Mouse (Mus musculus): Measurements from ENCODE around the gene Cd72. TPM values are rescaled to one million over a fixed set of nuclear protein-coding genes. Genes with fewer than 3 reads are reported as not detected.

The Cd72 gene
- total RNA-seq, 2 experiments from 2014 or later: 1.9 to 3.2 TPM

- no peak for DNase-seq
Measured at GRCm38 (mm10) chr4:43478534-43478858, 24.1 kb upstream of the Cd72 start.

GRCm38 (mm10) chr4:43477857-43478533 is 23.6 kb upstream of the Cd72 start:
- peak; percentile 91 for DNase-seq

DNA sequence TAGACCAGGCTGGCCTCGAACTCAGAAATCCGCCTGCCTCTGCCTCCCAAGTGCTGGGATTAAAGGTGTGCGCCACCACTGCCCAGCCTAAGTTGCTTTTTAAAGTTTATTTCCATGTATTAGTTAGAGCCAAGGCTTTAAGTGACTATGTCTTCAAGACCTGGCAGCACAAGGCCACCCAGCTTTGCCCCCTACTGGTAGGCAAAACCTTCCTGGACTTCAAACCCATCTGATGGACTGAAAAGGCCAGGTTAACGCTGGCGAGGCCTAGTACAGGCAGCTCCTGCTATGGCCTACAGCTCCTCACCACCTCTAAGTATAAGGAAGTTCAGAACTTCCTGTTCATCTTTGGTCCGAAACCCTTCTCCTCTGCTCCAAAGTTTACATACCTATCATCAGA is 22.2 kb upstream of the Cd72 start:
- no peak for DNase-seq

DNA sequence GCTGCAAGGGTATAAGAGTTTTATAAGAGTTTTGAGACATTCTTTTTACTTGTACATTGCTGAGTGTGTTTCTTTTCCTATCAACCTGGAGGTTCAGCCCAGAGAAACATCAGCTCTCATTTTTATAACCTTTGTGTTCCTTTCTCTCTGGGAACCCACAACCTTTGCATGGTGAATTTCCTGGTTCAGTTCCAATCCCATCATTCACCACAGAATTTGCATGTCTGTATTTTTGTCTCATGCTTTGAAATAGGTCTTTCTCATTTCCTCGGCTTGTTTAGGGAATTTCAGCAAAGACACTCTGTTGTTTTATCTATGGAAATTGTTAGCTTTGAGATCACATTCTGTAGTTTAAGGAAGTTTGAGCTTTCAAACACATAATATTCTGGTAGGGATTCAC is 19.2 kb upstream of the Cd72 start:
- no peak for DNase-seq

DNA sequence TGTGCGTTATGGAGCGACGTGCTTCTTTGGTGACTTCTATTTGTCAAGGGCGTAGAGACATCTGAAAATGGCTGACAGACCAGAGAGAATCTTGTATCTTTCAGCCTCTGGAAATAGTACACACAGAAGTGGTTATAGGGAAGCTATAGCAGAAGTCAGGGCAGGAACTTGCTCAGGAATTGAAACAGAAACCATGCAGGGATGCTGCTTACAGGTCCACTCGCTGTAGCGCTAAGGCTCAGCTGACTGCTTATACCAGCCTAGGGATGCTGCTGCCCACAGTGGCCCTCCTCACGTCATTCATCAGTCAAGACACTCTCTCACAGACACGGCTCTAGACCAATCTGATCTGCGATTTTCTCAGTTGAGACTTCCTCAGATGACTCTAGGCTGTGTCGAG is 15.9 kb upstream of the Cd72 start:
- DNase-seq: no peak

- DNase-seq: no peak
Measured at GRCm38 (mm10) chr4:43466872-43467271, 12.4 kb upstream of the Cd72 start.

- DNase-seq: no peak
Measured at GRCm38 (mm10) chr4:43465935-43466334, 11.5 kb upstream of the Cd72 start.

DNA sequence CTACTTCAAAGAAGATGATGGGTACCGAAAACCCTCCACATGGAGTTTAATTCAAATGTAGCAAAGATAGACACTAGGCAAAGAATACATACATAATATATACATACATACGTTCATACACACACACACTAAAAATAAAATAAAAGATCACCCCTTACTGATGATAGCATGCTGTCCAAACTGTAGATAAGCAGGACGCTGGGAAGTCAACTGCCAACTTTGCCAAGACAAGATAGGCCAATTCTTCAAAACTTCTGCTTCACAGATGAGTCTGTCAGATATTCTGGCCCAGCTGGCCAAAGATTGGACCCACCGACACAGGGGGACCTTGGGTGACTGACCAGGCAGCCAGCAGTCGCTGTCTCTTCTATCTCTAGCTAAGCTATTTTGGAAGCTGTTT is 8.7 kb upstream of the Cd72 start:
- DNase-seq: no peak

GRCm38 (mm10) chr4:43457124-43457523 is 2.7 kb upstream of the Cd72 start:
- DNase-seq: no peak

GRCm38 (mm10) chr4:43456470-43456869 is 2.0 kb upstream of the Cd72 start:
- DNase-seq: no peak

DNA sequence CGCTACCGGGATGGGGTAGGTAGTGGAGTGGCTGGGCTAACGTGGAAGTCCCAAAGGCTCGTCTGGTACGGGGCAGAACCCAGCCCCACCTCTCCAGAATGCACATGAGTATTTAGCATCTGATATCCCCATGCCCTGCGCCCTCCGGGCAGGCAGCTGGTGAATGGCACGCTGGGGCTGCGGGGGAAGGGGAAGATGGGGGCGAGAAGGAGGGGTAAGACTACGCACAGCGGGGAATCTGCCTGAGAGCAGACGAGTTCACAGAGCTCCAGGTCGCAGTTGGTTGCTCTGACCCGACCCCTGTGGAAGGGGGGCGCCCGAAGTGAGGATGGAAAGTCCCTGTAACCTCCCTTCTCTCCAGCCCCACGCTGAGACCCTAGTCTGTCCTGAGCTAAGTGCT is 1.0 kb downstream of the Cd72 start:
- DNase-seq: no peak

DNA sequence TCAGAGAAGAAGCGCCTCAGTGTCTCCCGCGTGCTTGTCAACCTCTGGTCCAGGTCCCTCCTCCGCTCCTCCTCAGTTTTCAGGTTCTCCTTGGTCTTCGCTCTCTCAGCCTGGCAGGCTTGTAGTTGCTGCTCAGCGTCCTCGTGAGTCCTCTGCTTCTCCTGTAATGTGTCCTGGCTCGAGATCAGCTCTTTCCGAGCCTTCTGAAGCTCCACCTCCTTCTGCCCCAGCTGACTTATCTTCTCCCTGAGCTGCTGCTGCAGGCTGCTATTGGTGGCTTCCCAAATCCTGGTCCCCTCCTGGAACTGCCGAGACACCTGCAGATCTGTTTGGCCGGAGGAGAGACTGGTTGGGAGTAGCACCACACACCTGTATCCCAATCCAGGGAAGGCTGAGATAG is 2.1 kb downstream of the Cd72 start:
- peak; percentile 45 for DNase-seq

- DNase-seq: peak; percentile 78
Measured at GRCm38 (mm10) chr4:43448554-43448953, 5.9 kb downstream of the Cd72 start.

- DNase-seq: peak; percentile 77
Measured at GRCm38 (mm10) chr4:43447251-43447650, 7.2 kb downstream of the Cd72 start.

DNA sequence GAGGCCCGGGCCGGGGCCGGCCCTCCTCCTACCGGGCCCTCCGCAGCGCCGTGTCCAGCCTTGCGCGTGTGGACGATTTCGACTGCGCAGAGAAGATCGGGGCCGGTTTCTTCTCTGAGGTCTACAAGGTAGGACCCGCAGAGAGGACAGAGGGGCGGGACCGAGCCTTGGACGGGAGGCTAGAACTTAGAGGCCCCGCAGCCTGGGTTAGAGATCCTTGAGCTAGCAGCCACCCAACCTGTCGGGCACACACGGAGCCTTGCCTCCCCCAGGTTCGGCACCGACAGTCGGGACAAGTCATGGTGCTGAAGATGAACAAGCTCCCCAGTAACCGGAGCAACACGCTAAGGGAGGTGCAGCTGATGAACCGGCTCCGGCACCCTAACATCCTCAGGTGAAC is 10.9 kb downstream of the Cd72 start:
- DNase-seq: peak; percentile 55

- peak; percentile 84 for DNase-seq
Measured at GRCm38 (mm10) chr4:43442456-43443361, 11.7 kb downstream of the Cd72 start.

DNA sequence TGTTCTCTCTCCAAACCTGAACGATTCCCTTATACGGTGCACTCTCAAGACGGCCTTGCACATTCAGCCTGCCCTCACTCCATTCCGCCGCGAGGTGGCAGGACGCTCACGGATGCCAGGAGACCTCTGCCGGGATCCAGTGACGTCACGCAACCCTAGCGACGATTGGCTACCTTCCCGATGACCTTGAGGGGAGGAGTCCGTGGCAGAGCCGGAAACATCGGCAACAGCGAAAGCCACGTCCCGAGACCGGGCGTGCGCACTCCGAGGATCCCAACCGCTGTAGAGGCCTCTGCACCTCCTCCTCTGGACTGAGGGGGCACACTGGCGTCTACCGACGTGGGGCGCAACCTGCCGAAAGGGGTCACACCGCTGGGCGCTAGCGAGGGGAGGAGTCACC is 12.4 kb downstream of the Cd72 start:
- DNase-seq: peak; percentile 100

- DNase-seq: no peak
Measured at GRCm38 (mm10) chr4:43441639-43442038, 12.8 kb downstream of the Cd72 start, which contains the start of gene Tesk1. Gene Tesk1 (plus strand): TSS chr4:43441939.

DNA sequence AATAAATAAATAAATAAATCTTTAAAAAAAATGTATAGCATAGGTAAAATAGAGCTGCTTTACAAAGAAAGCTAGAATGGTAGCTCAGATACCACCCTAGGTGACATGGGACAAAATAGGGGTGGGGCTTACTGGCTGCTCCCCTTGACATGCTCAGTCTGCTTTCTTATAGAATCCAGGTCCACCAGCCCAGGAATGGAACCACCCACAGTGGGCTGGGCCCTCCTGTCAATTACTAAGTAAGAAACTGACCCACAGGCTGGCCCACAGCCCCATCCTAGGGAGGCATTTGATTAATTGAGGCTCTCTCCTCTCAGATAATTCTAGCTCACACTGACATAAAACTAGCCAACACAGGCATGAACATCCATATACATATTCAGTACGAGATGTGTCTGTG is 21.6 kb downstream of the Cd72 start:
- DNase-seq: no peak

GRCm38 (mm10) chr4:43431690-43432089 is 22.7 kb downstream of the Cd72 start:
- DNase-seq: peak; percentile 89

- DNase-seq: no peak
Measured at GRCm38 (mm10) chr4:43428946-43429345, 25.5 kb downstream of the Cd72 start, which contains the start of gene Fam166b. Gene Fam166b (minus strand): TSS chr4:43429134.

GRCm38 (mm10) chr4:43428180-43428861 is 26.1 kb downstream of the Cd72 start:
- DNase-seq: no peak

All from adrenal gland, postnatal 10 days (tissue).